Mouse (Mus musculus) right cerebral cortex, postnatal 25 days (tissue): ENCODE results near the gene Dhrs7b.

ENCODE experiments used
- DNase-seq: peaks from one replicate; pipeline ENCODE4 v3.0.0; 2022

The Dhrs7b gene

GRCm38 (mm10) chr11:60903661-60904061 is 73.2 kb downstream of the Dhrs7b start:
- DNase-seq: no peak

DNA sequence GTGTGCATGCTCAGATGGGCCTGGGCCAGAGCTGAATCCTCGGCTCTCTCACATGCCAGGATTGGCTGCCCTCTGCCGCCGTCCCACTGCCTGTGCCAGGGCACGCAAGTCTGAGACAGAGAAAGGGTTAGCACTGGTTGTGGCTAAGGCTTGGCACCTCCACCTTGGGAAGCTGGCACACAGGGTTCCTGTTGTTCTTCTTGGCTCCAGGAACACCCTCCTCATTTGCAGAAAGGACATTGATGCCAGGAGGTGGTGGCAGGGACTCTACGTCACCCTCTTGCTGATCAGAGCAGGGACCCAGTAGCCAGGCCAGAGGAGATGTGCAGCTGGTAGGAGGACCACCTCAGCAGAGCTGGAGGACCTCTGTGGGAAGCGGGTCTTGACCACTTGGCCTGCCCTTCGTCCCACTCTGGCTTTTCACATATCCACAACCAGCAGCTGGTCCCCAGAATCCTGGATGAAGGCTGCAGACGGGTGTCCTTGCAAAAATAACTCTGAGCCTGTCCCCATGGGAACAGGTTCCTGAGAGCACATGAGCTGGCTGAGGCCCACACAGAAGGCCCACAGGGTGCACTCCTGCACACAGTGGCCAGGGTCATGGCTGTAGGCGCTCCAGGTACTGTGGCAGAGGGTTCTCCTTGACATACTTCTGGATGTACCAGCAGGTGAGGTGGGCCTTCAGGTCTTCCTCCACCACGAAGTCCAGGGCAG is 75.1 kb downstream of the Dhrs7b start:
- DNase-seq: no peak

DNA sequence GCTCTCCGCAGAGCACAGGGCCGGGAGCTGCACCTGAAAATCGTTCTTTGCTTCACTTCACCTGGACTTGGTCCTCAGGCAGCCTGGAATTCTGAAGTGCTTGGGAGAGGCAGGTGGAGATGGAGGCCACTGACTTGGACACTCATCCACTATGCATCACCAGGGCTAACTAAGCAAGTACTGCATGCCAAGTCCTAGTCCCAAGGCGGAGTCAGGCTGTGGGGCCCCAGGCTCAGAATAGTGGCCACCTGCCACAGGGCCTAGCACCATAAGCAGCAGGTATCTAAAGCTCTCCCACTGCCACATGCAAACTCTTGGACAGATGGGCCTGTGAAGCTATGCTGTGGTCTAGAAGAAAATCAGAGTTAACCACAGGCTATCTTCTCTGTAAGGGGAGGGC is 76.0 kb downstream of the Dhrs7b start:
- DNase-seq: no peak

- DNase-seq: no peak
These were observed 77.6 kb downstream of the Dhrs7b start for GRCm38 (mm10) chr11:60908073-60908472.

DNA sequence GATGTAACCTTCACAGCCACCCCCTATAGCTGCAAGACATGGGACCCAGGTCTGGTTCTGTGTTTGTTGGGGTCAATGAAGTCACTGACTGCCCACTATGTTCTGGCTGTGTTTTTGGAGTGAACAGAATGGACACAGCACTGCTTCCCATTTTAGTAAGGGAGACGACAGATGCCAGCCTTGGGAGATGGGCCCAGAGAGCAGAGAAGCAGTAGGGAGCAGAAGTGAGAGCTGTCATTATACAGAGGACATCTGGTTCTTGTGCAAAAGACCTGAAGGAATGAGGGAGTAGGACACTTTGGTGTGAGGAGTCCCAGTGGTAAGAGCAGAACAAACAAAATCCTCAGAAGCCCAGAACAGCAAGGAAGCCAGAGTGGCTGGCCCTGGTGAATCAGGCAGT is 79.2 kb downstream of the Dhrs7b start:
- no peak for DNase-seq
